Mouse (Mus musculus) layer of hippocampus, postnatal 36 days (tissue): ENCODE data around the gene Cyfip2. TPM values are rescaled to one million over a fixed set of nuclear protein-coding genes. Genes with fewer than 3 reads are reported as not detected.

Experiments used
- DNase-seq, 2 experiments: peaks; one replicate each; pipeline ENCODE4 v3.0.0; 2022
- total RNA-seq, 2 experiments: library from RNA; stranded (reverse); gene quantifications; 2 replicates each; pipeline ENCODE4 v1.2.3; 2021

Cyfip2 gene
- total RNA-seq, 2 experiments from 2014 or later, result 491 to 500 TPM

DNA sequence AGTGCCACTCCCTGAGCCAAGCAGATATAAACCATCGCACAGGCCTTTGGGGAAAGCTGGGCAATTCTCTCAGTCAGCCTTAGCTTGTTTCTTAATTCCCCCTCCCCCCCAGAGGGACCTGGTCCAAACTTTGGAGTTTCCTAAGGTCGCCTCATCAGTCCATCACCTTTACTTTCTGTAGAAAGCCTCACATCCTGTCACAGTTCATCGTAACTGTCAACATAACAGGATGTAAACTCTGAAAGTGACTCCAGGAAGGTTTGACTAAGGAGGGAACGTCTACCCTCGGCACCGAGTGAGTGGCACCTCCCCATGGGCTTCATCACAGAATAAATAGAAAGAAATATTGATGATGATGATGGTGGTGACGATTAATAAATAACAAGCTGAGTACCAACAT lies 4.9 kb downstream of the Cyfip2 start:
- no peak for DNase-seq

DNA sequence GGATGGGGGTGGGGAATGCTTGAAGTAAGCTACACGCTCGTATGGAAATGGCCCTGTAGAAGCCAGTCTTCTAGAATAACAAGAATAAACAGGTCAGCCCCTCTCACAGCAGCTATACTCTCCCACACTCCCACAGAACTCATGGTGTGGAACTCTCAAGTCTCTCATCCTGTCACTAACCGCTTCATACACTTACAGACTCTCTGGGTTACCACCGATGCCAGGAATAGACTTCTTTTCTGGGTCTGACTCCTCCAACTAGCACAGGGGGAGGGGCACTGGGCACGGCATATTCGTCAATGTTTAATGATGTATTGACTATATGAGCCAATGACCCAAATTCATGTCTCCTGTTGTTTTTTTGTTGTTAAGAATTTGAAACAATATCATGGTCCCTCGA lies 5.9 kb downstream of the Cyfip2 start:
- no peak for DNase-seq

DNA sequence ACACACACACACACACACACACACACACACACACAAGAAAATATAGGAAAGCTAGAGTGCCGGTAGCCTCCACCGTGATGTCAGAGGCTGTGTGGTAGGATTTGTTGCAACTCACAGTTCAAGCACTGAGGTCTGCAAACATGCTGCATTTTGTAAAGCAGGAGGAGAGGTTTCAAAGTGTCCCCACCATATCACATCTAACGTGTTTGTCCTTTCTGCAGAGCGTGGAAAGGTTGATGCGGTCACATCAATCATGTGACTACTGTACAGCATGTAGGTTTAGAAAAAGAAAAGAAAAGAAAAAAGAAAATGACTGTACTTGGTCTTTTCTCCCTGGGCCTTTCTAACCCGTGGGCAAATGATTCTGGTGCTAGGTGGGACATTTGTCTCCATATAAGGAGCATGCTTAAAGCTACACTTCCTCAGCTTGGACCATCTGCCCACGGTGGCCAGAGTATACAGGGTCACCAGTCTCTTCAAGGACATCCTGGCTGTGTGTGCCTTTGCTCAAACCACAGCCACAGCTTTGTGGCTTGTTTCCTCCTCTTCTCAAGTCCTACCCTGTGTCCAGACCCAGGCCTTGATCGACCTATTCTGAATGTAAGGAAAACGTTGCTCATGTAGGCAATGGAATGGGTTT lies 6.7 kb downstream of the Cyfip2 start:
- no peak for DNase-seq

DNA sequence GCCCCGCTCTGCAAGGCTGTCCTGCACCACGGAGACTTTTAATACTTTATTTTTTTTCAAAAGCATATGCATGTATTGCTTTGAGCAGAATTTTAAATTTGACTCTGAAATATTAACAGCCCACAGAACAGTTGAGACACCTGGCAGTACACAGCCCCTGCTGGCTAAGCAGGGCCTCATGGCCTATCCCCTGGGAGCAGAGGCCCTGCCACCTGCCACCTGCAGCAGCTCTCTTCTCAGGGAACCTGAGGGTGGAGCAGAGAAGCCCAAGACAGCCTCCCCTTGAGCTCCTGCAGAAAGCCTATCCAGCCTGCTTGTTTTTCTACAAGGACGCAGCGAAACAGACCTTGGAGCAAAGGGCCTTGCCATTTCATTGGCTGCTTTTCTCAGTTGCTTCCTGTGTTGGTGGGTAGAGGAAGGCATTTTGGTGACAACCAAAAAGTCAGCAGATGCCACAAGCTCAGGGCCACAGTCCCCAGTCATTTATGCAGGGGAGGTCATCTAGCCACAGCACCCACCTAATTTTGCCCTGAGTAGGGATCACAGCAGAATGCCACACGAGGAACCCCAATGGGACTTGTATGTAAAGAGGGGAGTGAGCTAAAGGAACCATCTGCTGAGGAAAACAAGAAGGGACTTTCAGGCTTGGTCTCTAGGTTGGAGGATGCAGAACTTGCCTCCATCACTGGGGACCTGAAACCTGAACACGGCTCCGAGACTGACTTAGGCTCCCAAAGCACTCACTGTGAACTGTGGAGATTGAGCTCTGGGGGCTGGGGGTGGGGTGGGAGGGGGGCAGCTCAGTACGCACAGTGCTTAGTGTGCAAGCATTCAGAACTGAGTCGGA lies 7.6 kb downstream of the Cyfip2 start:
- no peak for DNase-seq

DNA sequence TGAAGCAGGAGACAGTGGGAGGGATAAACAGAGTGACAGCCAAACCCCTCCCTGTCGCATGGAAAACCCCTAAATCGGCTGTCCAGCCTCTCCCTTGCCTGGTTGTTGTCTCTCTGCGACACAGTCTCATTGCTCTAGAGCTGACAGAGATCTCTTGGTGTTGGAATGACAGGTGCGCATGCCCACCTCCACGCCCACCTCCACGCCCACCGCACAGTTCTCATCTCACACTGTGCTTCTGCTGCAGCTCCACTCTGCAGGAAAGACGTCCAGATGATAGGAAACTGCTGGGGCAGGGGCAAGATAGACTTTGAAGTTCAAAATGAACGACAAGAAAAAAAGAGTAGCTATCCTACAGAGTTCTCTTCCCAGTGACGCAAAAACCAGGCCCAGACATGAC lies 8.6 kb downstream of the Cyfip2 start:
- DNase-seq, result no peak

DNA sequence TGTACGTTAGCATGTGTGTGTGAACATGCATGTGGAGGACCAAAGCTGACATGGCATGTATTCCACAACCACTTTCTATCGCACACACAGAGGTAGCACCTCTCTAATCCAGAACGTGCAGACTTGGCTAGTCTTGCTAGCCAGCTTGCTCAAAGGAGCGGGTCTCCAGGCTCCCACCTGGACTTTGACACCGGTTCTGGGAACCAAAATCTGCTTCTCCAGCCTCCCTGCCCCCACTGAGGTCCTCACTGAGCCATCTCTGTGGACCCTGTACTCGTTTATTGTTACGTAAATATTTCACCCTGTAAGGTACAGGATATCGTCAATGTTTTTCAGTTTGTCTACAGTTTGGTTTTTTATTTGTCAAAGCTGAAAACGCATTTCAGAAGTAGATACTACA lies 10.2 kb downstream of the Cyfip2 start:
- no peak for DNase-seq

DNA sequence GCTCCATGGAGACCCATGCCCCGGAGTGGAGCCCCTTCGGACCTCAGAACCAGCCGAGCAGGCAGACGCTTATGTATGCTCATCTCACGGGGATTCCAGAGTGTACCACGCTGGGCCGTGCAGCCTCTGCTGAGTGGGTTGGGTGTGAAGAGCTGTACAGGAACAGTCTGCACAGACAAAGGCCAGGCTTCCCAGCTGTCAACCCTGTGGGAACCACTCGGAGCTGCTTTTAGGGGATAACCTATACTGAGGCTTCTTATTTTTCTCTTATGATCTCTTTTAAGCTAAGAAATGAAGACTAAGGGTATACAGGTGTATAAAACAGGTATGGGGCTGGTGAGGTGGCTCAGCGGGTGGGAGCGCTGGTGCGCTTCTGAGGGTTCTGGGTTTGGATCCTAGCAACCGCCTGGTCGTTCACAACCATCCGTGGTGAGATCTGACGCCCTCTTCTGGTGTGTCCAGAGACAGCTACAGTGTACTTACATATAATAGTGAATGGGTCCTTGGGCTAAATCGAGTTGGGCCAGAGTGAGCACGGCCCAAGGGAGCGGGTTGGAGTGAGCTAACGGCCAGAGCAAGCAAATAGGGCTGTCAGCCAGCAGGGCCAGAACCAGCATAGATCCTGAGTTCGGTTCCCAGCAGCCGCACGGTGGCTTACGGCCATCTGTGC lies 10.9 kb downstream of the Cyfip2 start:
- DNase-seq, result peak; percentile 59 to 68

DNA sequence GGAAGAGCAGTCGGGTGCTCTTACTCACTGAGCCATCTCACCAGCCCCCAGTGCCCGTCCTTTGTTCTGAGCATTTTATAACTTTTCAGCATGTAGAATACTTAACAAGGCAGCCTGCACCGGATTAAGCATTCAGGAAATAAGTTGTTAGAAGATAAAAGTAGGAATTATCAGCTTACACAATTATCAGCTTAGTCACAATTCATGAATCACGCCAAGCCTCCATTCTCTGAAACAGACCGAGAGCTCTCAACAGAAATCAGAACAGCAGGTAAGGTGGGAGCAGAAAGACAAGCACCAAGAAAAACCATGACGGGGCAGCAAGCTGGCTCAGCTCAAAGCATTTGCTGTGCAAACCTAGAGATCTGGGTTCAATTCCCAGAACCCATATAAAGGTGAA lies 12.8 kb downstream of the Cyfip2 start:
- no peak for DNase-seq

DNA sequence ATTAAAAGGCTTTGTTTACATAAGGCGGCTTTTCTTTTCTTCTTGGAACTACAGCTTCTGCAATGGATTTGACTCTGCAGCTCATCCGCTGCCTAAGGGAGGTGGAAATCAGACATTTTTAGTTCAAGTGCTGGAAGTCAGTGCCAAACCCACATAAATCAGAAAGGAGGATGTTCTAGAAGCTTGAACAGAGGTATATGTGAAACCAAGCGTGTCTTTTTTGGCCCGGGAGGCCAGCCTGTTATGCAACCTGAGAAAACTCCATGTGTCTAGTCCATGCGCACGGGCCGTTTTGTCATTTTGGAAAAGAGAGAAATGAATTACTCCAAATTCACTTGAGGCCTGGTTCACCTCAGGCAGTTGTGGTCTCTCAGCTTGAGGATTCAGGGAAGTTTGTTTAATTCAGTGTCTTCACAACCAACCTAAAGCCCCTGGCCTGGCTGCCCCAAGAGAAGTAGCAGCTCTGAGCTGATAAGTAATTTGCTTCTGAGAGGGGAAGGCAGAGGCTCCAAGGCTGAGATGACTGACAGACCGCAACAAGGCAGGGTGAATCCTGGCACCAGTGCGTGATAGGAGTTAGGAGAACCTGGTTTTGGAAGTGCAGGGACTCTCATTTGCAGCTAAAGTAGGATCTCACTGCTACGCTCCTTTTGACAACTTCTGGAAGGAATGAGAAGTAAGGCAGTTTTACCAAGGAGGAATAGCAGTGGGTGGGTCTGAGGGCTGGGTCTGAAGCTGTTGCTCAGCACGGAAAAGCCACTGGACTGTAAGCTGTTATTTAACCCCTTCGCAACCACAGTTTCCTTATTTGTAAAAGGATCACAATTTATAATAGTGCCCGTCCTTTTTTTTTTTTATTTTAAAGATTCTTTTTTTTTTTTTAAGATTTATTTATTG lies 13.5 kb downstream of the Cyfip2 start:
- DNase-seq, result no peak

DNA sequence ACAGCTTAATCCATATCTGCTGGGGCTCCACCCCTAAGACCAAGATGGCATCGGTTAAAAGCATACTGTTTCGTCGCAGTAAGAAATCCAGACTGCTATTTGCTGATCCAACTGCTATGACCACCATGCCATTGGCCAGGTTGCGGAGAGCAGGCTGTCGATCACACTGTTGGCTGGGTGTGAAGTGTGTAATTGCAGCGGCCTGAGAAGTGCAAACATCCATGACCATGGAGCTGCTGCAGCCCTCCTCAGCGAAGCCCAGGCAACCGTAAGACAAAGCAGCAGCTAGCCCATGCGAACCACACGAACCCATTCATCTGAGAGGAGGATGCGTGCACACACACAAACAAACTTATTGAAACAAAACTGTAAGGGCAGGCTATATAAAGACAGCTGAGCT lies 18.3 kb downstream of the Cyfip2 start:
- DNase-seq, result no peak

DNA sequence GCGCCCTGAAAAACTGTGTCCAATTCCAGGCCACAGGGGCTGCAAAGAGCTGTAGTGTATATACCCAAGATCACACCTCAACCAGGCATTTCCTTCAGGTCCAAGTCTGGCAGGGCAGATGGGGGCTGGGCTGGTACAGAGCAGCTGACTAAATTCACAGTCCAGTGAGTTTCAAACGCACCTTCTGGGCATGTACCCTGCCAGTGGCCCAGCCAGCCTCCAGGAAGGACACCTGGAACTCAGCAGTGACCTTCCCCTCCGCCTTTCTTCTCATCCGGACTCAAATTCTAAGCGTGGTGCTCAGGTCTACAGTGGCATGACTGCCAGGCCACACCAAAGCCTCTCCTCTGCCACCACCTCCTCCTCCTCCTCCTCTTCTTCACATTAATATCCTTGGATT lies 19.2 kb downstream of the Cyfip2 start:
- DNase-seq, result no peak

DNA sequence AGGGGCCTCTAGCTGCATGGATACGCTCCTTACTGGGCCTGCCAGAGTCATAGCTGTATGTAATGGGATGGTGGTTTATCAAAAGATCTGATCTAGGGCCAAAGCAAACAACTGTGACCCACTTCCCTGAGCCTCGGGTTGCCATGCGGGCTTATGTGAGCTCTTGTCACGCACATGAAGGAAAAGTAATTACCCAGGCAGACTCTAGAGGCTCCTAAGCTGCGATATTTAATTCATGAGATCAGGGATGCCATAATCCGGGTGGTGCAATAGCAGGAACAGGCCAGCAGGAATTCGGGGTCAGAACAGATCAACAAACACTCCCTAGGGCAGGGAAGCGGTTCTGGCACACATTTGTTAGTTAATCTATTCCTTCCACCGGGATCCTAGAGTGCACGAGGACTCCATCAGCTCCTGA lies 21.7 kb downstream of the Cyfip2 start:
- DNase-seq, result no peak

DNA sequence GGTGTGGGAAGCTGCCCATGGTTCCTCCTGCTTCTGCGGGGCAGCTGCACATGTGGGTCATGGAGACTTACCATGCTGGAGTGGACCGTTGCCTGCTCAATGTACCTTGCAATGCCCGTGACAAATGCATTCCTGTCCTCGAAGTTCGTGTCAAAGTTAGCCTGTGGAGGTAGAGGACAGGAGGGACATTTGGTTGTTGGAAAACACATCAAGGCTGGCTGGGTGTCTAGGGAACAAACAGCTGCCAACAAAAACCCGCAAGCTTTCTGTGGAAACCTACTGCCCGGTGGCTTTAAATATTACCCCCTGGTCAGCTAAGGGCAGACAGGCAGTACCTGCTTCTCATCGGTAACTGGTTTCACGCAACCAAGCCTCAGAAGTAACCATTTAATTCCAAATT lies 23.1 kb downstream of the Cyfip2 start:
- DNase-seq, result no peak

DNA sequence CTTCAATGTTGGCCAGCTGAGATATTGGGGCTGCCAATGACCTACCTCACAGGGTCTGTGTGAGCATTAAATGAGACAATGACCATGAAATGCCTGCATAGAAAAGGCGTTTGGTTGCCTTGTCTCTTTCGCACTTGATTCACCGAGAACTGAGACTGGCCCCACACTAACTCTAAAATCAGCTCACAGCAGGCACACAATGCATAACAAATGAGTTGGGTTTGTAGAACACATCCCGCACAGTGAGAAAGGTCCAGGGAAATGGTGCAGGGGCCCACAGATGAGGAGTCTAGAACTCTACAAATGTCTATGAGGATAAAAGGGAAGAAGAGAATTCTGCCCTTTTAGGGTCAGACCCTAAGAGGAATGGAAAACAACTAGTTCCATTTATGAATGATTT lies 23.6 kb downstream of the Cyfip2 start:
- no peak for DNase-seq

DNA sequence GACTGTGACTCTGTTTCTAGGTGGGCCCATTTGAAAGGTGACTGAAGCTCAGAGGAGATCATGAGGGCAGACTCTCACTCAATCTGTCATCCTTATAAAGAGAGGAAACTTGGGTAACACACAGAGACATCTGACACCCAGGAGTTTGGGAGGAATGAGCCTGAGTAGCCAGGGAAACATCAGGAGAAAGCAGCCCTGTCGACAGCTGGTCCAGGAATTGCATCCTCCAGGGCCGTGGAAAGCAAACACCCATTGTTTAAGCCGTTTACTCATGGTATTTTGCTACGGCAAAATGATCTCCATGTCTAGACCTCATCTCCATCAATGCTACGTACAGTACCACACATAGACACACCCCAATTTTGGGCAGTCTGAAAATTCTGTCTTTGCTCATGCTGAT lies 24.6 kb downstream of the Cyfip2 start:
- DNase-seq, result no peak

DNA sequence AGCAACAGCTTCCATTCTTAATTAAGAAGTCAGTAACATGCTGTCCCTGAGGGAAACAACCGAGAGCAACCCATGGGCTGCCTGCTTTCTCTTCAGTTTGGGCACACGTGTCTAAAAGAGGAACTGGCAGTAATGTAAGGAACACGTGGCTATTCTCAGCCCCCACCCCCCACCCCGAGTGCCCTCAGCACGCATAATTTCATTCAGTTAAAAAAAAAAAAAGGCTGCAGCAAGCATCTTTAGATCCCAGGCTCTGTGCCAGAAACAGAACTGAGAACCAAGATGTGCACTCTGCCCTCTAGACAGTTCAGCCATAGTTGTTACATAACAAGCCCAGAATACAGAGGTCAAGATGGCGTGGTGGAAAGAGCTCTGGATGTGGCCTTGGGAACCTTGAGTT lies 25.9 kb downstream of the Cyfip2 start:
- no peak for DNase-seq

DNA sequence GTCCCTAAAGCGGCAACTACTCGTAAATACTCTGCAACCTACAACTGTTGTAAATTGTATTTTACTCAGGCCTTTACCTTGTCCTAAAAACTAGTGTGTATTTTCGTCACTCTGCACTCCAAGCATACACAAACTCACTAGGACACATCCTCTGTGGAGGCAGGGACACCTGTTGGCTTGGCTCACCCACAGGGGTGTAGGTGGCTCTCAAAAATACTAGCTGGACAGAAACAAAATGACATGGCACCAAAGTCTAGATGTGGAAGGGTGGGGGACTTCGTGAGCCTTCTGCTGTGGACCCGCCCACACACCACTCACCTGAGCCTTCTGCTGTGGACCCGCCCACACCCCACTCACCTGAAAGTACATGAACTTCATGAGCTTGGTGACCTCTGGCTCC lies 28.9 kb downstream of the Cyfip2 start:
- no peak for DNase-seq

DNA sequence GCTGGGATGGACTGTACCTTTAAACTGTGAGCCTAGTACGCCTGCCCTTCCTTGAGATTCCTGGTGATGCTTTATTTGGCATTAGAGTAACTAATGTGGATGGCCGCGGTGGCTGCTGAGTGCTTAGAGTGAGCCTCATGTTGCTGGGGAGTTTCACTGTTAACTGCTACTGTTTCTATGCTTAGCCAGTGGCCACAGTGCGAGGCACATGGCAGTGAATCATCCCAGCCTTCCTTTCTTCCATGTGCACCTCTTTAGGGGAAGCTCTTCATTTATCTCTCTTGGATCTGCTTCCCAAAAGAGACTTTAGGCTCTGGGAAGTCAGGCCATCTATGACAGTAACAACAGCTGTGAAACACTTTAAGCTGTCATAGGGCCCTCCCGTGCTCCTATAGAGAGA lies 30.0 kb downstream of the Cyfip2 start:
- DNase-seq, result no peak

DNA sequence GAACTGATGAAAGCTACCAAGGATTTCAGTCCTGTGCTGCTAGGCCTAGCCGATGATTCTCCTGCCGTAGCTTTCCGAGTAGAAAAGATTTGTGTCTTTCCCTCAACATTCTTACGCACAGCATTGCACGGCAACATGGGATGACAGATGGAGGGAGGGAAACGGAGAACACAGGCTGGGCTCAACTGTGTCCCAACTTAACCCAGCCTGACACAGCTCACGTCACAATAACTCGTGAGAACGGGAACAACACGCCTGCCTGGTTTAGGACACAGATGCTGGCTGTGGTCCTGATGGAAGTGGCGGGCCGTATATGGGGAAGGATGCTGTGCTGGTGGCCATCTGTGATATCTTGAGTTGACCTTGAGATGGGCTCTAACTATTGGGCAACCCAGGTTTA lies 34.0 kb downstream of the Cyfip2 start:
- peak in 1 of 2 experiments; percentile 52 for DNase-seq

DNA sequence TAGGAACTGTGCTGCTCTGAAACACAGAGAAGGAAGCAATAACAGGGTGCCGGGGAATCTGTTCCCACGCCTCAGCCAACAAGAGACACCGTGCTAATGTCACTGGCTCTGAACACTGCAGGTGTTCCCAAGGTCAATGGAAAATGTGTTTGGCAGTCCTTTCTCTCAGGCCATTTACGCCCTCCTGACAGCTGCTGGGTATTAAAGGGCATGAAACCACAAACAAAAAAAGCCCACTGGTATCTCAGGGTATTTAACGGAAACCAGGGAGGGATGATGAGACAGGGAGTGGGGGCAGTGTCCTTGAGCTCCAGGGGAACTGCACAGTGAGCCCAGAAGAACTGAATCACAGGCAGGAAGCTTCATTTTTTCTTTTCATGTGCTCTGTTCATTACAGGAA lies 34.5 kb downstream of the Cyfip2 start:
- DNase-seq, result no peak

DNA sequence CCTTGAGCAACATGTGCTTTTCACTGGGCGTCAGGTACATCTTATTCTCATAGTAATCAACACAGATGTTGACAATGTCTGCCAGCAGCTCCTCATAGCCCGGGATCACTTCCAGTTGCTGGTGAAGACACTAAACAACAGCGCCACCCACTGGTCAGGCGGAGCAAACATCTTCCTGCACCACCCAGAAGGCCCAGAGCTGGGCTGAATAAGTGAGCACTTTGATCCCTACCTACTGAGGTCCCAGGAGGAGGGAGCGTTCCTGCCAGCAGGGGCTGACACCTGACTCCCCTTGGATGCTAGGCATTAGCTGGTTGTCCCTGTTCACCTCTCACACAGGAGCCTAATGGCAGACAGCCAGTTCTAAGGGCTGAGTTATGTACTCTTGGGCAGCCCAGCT lies 35.9 kb downstream of the Cyfip2 start:
- no peak for DNase-seq

DNA sequence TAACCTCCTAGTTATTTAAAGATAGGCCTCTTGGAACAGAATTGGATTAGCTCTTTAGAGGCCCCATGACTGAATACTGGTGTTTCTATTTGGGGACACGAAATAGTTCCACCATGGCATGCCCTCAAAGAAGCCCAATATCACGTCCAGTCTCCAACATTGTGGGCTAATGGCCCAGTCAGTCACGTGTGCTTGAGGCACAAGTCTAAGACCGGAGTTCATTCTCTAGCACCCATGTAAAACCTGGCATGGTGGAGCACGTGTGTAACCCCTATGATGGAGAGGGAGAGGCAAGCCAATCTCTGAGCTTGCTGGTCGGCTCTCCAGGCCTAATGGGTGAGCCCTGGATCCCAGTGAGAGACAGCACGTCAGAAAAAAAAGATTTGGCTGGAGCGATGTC lies 36.5 kb downstream of the Cyfip2 start:
- DNase-seq, result no peak

DNA sequence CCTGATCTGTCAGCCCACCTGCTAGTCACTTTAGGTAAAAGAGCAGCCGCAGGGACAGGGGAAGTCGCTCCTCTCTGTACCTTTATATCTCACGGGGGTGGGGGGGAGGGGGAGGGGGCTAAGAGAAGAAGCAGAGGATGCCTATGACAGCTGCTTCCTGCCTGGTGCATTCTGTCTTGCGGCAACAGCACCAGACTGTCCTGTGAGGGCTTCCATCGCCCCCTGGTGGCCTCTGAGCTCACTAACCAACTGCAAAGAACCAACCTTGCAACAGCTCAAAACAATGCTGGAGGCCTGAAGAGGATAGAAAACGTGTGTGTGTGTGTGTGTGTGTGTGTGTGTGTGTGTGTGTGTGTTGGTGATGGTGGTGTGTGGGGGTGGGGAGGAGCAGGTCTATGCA lies 37.4 kb downstream of the Cyfip2 start:
- peak; percentile 74 to 76 for DNase-seq
